Mouse (Mus musculus): ENCODE measurements around the gene Sort1. TPM values are rescaled to one million over a fixed set of nuclear protein-coding genes. Genes with fewer than 3 reads are reported as not detected.

Gene Sort1
- polyA plus RNA-seq, 1 experiment: 197 TPM

- Histone ChIP-seq H3K27ac (ENCODE audit: insufficient read depth, low read length) (no peak overlapping the region), H3K4me1 (ENCODE audit: control insufficient read depth, insufficient read depth, low read length) (peaks cover 4% of the 10 kb centered on the region; the same call in 1 of the 2 replicates), H3K4me3 (ENCODE audit: insufficient read depth, low read length) (no peak overlapping the region)
- peak; percentile 95 for TF ChIP-seq CTCF (IDR thresholded peaks at IDR 0.05; ENCODE audit: extremely low read depth, insufficient read depth, low read length)
- peak; percentile 36; the same call in 1 of the 2 replicates for TF ChIP-seq POLR2A (IDR thresholded peaks at IDR 0.05; ENCODE audit: extremely low read depth, insufficient read depth, low read length)
Observed at GRCm38 (mm10) chr3:108389111-108389545, 105.2 kb downstream of the Sort1 start.

GRCm38 (mm10) chr3:108392299-108392698 is 108.4 kb downstream of the Sort1 start:
- H3K27ac ChIP-seq (ENCODE audit: insufficient read depth, low read length): no peak overlapping the region
- H3K4me1 ChIP-seq (ENCODE audit: control insufficient read depth, insufficient read depth, low read length): no peaks in the 10 kb centered on the region
- no peak overlapping the region for H3K4me3 ChIP-seq (ENCODE audit: insufficient read depth, low read length)
- TF ChIP-seq CTCF (IDR thresholded peaks at IDR 0.05; ENCODE audit: extremely low read depth, insufficient read depth, low read length): no peak
- no peak for TF ChIP-seq POLR2A (IDR thresholded peaks at IDR 0.05; ENCODE audit: extremely low read depth, insufficient read depth, low read length)

- Histone ChIP-seq H3K4me3 (ENCODE audit: insufficient read depth, low read length) (no peak overlapping the region), H3K4me1 (ENCODE audit: control insufficient read depth, insufficient read depth, low read length) (no peaks in the 10 kb centered on the region), H3K27ac (ENCODE audit: insufficient read depth, low read length) (no peak overlapping the region)
- no peak for TF ChIP-seq CTCF (IDR thresholded peaks at IDR 0.05; ENCODE audit: extremely low read depth, insufficient read depth, low read length)
- no peak for TF ChIP-seq POLR2A (IDR thresholded peaks at IDR 0.05; ENCODE audit: extremely low read depth, insufficient read depth, low read length)
Observed at GRCm38 (mm10) chr3:108392793-108393192, 108.9 kb downstream of the Sort1 start.

GRCm38 (mm10) chr3:108398281-108398680 is 114.4 kb downstream of the Sort1 start:
- Histone ChIP-seq H3K27ac (ENCODE audit: insufficient read depth, low read length) (no peak overlapping the region), H3K4me1 (ENCODE audit: control insufficient read depth, insufficient read depth, low read length) (no peaks in the 10 kb centered on the region), H3K4me3 (ENCODE audit: insufficient read depth, low read length) (no peak overlapping the region)
- TF ChIP-seq POLR2A (IDR thresholded peaks at IDR 0.05; ENCODE audit: extremely low read depth, insufficient read depth, low read length) (no peak), CTCF (IDR thresholded peaks at IDR 0.05; ENCODE audit: extremely low read depth, insufficient read depth, low read length) (no peak)

- TF ChIP-seq POLR2A (IDR thresholded peaks at IDR 0.05; ENCODE audit: extremely low read depth, insufficient read depth, low read length) (no peak), CTCF (IDR thresholded peaks at IDR 0.05; ENCODE audit: extremely low read depth, insufficient read depth, low read length) (no peak)
- H3K4me3 ChIP-seq (ENCODE audit: insufficient read depth, low read length): no peak overlapping the region
- peaks cover 1% of the 10 kb centered on the region; the same call in 1 of the 2 replicates for H3K4me1 ChIP-seq (ENCODE audit: control insufficient read depth, insufficient read depth, low read length)
- no peak overlapping the region for H3K27ac ChIP-seq (ENCODE audit: insufficient read depth, low read length)
Observed at GRCm38 (mm10) chr3:108400442-108400841, 116.6 kb downstream of the Sort1 start.

- H3K4me1 ChIP-seq (ENCODE audit: control insufficient read depth, insufficient read depth, low read length): peaks cover 6% of the 10 kb centered on the region; the same call in 1 of the 2 replicates
- TF ChIP-seq POLR2A (IDR thresholded peaks at IDR 0.05; ENCODE audit: extremely low read depth, insufficient read depth, low read length): no peak
- TF ChIP-seq CTCF (IDR thresholded peaks at IDR 0.05; ENCODE audit: extremely low read depth, insufficient read depth, low read length): peak; percentile 83
- H3K4me3 ChIP-seq (ENCODE audit: insufficient read depth, low read length): no peak overlapping the region
- H3K27ac ChIP-seq (ENCODE audit: insufficient read depth, low read length): no peak overlapping the region
Observed at GRCm38 (mm10) chr3:108401692-108402527, 118.0 kb downstream of the Sort1 start.

GRCm38 (mm10) chr3:108402528-108402920 is 118.6 kb downstream of the Sort1 start:
- H3K4me3 ChIP-seq (ENCODE audit: insufficient read depth, low read length): no peak overlapping the region
- peaks cover 8% of the 10 kb centered on the region for H3K4me1 ChIP-seq (ENCODE audit: control insufficient read depth, insufficient read depth, low read length)
- H3K27ac ChIP-seq (ENCODE audit: insufficient read depth, low read length): no peak overlapping the region
- TF ChIP-seq POLR2A (IDR thresholded peaks at IDR 0.05; ENCODE audit: extremely low read depth, insufficient read depth, low read length) (no peak), CTCF (IDR thresholded peaks at IDR 0.05; ENCODE audit: extremely low read depth, insufficient read depth, low read length) (no peak)

GRCm38 (mm10) chr3:108405536-108406305 is 121.8 kb downstream of the Sort1 start:
- Histone ChIP-seq H3K4me3 (ENCODE audit: insufficient read depth, low read length) (no peak overlapping the region), H3K4me1 (ENCODE audit: control insufficient read depth, insufficient read depth, low read length) (peaks cover 24% of the 10 kb centered on the region), H3K27ac (ENCODE audit: insufficient read depth, low read length) (0 out of 2 replicates have a peak overlapping the region, but pooled peaks have one; percentile 1)
- TF ChIP-seq CTCF (IDR thresholded peaks at IDR 0.05; ENCODE audit: extremely low read depth, insufficient read depth, low read length) (no peak), POLR2A (IDR thresholded peaks at IDR 0.05; ENCODE audit: extremely low read depth, insufficient read depth, low read length) (no peak)

- Histone ChIP-seq H3K4me3 (ENCODE audit: insufficient read depth, low read length) (no peak overlapping the region), H3K27ac (ENCODE audit: insufficient read depth, low read length) (peak overlapping the region; percentile 30; the same call in 1 of the 2 replicates), H3K4me1 (ENCODE audit: control insufficient read depth, insufficient read depth, low read length) (peaks cover 24% of the 10 kb centered on the region)
- TF ChIP-seq POLR2A (IDR thresholded peaks at IDR 0.05; ENCODE audit: extremely low read depth, insufficient read depth, low read length) (no peak), CTCF (IDR thresholded peaks at IDR 0.05; ENCODE audit: extremely low read depth, insufficient read depth, low read length) (no peak)
Observed at GRCm38 (mm10) chr3:108406306-108406885, 122.5 kb downstream of the Sort1 start.

Measured in cortical plate, adult 2 months (tissue).